Comparison of ENCODE assay signal across 12 mouse cellular contexts in the genomic region with DNA sequence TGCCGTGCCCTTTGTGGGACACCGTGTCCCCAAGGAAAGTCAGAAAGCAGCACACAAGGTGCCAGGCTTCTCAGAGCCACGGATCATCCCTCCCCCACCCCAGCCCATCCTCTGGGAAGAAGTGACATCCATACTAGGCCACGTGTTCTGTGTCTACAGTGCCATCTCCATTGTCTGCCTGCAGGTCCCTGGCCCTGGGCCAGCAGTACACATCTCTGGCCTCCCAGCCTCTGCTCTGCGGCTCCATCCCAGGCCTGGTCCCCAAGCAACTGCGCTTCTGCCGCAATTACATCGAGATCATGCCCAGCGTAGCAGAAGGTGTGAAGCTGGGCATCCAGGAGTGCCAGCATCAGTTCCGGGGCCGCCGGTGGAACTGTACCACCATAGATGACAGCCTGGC. TPM values are rescaled to one million over a fixed set of nuclear protein-coding genes. Genes with fewer than 3 reads are reported as not detected.
DNase-seq lines count a peak whose midpoint lies in the region; ATAC-seq and TF ChIP-seq lines count a peak whose summit lies in the region.
"Had no signal": no experiment of that assay in that cellular context is flagged by ENCODE, and none has a peak within 500 bp of the region (broad histone marks: within the 10 kb centered on the region; RNA-seq: fewer than 3 reads in every experiment).

No protein-coding gene starts in this region.

- DNase-seq in embryonic facial prominence, embryonic 14.5 days (ENCODE audit: low spot score), result peak; percentile 30
- DNase-seq in embryonic facial prominence, embryonic 10.5 days (ENCODE audit: low spot score), result no peak
- peak; percentile 81 for DNase-seq in brain, embryonic 14.5 days (ENCODE audit: low read depth)
- peak; percentile 20 for DNase-seq in hindbrain, embryonic 10.5 days (ENCODE audit: low spot score)
- no peak for DNase-seq in testis, postnatal 14 days (ENCODE audit: low spot score)
- DNase-seq: heart, adult 11 months; kidney, adult 11 months; liver, embryonic 13.5 days had no signal

- TF ChIP-seq CTCF in brain, embryonic 14.5 days (IDR thresholded peaks at IDR 0.05; ENCODE audit: borderline replicate concordance, extremely low read depth, insufficient read depth, insufficient read length), result no peak

- H3K9me3 ChIP-seq in embryonic facial prominence, embryonic 14.5 days (ENCODE audit: control insufficient read depth, low read length), result 0 out of 2 replicates have a peak, but pooled peaks cover 4% of the 10 kb centered on the region
- H3K9me3 ChIP-seq in embryonic facial prominence, embryonic 10.5 days, result peaks cover 13% of the 10 kb centered on the region; the same call in 1 of the 2 replicates
- peaks cover 11% of the 10 kb centered on the region for H3K9me3 ChIP-seq in hindbrain, embryonic 10.5 days
- H3K9me3 ChIP-seq in midbrain, embryonic 16.5 days (replicated peaks; ENCODE audit: control insufficient read depth, low read length, poor library complexity, severe bottlenecking), result no peaks in the 10 kb centered on the region
- H3K9me3 ChIP-seq in heart, embryonic 12.5 days (replicated peaks), result peaks cover 15% of the 10 kb centered on the region; the same call in 1 of the 2 replicates
- H3K9me3 ChIP-seq: liver, embryonic 13.5 days had no signal

- H3K27ac ChIP-seq in embryonic facial prominence, embryonic 14.5 days (replicated peaks; ENCODE audit: low read depth, low read length), result no peak overlapping the region
- H3K27ac ChIP-seq in embryonic facial prominence, embryonic 10.5 days (replicated peaks), result no peak overlapping the region
- H3K27ac ChIP-seq in hindbrain, embryonic 10.5 days, result peak overlapping the region; percentile 92
- peak overlapping the region; percentile 86 for H3K27ac ChIP-seq in midbrain, embryonic 16.5 days (ENCODE audit: low read length)
- H3K27ac ChIP-seq in heart, embryonic 12.5 days (ENCODE audit: poor library complexity, severe bottlenecking), result no peak overlapping the region
- H3K27ac ChIP-seq: liver, embryonic 13.5 days had no signal

- H3K4me1 ChIP-seq in embryonic facial prominence, embryonic 14.5 days (ENCODE audit: control insufficient read depth, insufficient read depth, low read length), result peaks cover 8% of the 10 kb centered on the region; the same call in 1 of the 2 replicates
- H3K4me1 ChIP-seq in embryonic facial prominence, embryonic 10.5 days, result peaks cover 35% of the 10 kb centered on the region
- peaks cover 50% of the 10 kb centered on the region for H3K4me1 ChIP-seq in hindbrain, embryonic 10.5 days (replicated peaks)
- H3K4me1 ChIP-seq in midbrain, embryonic 16.5 days (ENCODE audit: control insufficient read depth, insufficient read depth, low read length), result peaks cover 31% of the 10 kb centered on the region
- peaks cover 18% of the 10 kb centered on the region for H3K4me1 ChIP-seq in heart, embryonic 12.5 days (replicated peaks)

- H3K36me3 ChIP-seq in embryonic facial prominence, embryonic 14.5 days (ENCODE audit: control insufficient read depth, insufficient read depth, low read length), result no peaks in the 10 kb centered on the region
- H3K36me3 ChIP-seq in embryonic facial prominence, embryonic 10.5 days (replicated peaks), result no peaks in the 10 kb centered on the region
- peaks cover 31% of the 10 kb centered on the region for H3K36me3 ChIP-seq in hindbrain, embryonic 10.5 days
- 0 out of 2 replicates have a peak, but pooled peaks cover 2% of the 10 kb centered on the region for H3K36me3 ChIP-seq in midbrain, embryonic 16.5 days (ENCODE audit: control insufficient read depth, insufficient read depth, low read length)
- H3K36me3 ChIP-seq in heart, embryonic 12.5 days, result no peaks in the 10 kb centered on the region
- H3K36me3 ChIP-seq: liver, embryonic 13.5 days had no signal

- H3K9ac ChIP-seq in embryonic facial prominence, embryonic 14.5 days (ENCODE audit: low read depth, low read length), result no peak overlapping the region
- H3K9ac ChIP-seq in midbrain, embryonic 16.5 days (ENCODE audit: low read depth, low read length), result 0 out of 2 replicates have a peak overlapping the region, but pooled peaks have one; percentile 12
- H3K9ac ChIP-seq in heart, embryonic 12.5 days, result no peak overlapping the region
- H3K9ac ChIP-seq: liver, embryonic 13.5 days had no signal

- TF ChIP-seq POLR2A in brain, embryonic 14.5 days (IDR thresholded peaks at IDR 0.05; ENCODE audit: borderline replicate concordance, extremely low read depth, insufficient read depth, insufficient read length, poor library complexity, severe bottlenecking), result no peak

- peaks cover 53% of the 10 kb centered on the region for H3K27me3 ChIP-seq in embryonic facial prominence, embryonic 14.5 days (replicated peaks; ENCODE audit: control insufficient read depth, insufficient read depth, low read length)
- H3K27me3 ChIP-seq in embryonic facial prominence, embryonic 10.5 days (replicated peaks; ENCODE audit: low read depth, poor library complexity, severe bottlenecking), result peaks cover 98% of the 10 kb centered on the region
- H3K27me3 ChIP-seq in hindbrain, embryonic 10.5 days (ENCODE audit: insufficient read depth, poor library complexity, severe bottlenecking), result peaks cover 90% of the 10 kb centered on the region
- H3K27me3 ChIP-seq in midbrain, embryonic 16.5 days (ENCODE audit: control insufficient read depth, insufficient read depth, low read depth, low read length), result peaks cover 2% of the 10 kb centered on the region; the same call in 1 of the 2 replicates
- peaks cover 91% of the 10 kb centered on the region for H3K27me3 ChIP-seq in heart, embryonic 12.5 days (replicated peaks)

- H3K4me3 ChIP-seq in embryonic facial prominence, embryonic 14.5 days (ENCODE audit: low read depth, low read length), result no peak overlapping the region
- no peak overlapping the region for H3K4me3 ChIP-seq in embryonic facial prominence, embryonic 10.5 days
- H3K4me3 ChIP-seq in hindbrain, embryonic 10.5 days, result peak overlapping the region; percentile 66
- no peak overlapping the region for H3K4me3 ChIP-seq in midbrain, embryonic 16.5 days (ENCODE audit: low read depth, low read length)
- H3K4me3 ChIP-seq in heart, embryonic 12.5 days, result no peak overlapping the region
- H3K4me3 ChIP-seq: liver, embryonic 13.5 days had no signal

- H3K4me2 ChIP-seq in embryonic facial prominence, embryonic 14.5 days (ENCODE audit: low read depth, low read length), result no peak overlapping the region
- peak overlapping the region; percentile 85 for H3K4me2 ChIP-seq in midbrain, embryonic 16.5 days (ENCODE audit: low read length)
- H3K4me2 ChIP-seq in heart, embryonic 12.5 days, result no peak overlapping the region
- H3K4me2 ChIP-seq: liver, embryonic 13.5 days had no signal

- ATAC-seq in embryonic facial prominence, embryonic 14.5 days (ENCODE audit: low read depth), result no peak
- peak; percentile 37; the same call in 1 of the 2 replicates for ATAC-seq in midbrain, embryonic 16.5 days
- ATAC-seq in monocyte, adult 5-6 weeks (replicated peaks; ENCODE audit: insufficient number of reproducible peaks, low FRiP score, low TSS enrichment, poor library complexity, severe bottlenecking), result no peak
- ATAC-seq in heart, embryonic 12.5 days (ENCODE audit: insufficient number of reproducible peaks, low FRiP score), result no peak

- WGBS in embryonic facial prominence, embryonic 14.5 days, result 46% methylated on average over 12 of the region's 12 CpGs
- 53% methylated on average over 12 of the region's 12 CpGs for WGBS in embryonic facial prominence, embryonic 10.5 days
- WGBS in hindbrain, embryonic 10.5 days, result 44% methylated on average over 12 of the region's 12 CpGs
- 37% methylated on average over 12 of the region's 12 CpGs for WGBS in midbrain, embryonic 16.5 days
- 44% methylated on average over 12 of the region's 12 CpGs for WGBS in heart, embryonic 12.5 days

RNA-seq across cellular contexts. Expression of a gene that starts 34.0 kb away (rescaled TPM):
- 4.0 and 6.3 TPM in 2 replicates for polyA plus RNA-seq in embryonic facial prominence, embryonic 14.5 days (2014; fragmentation: Nextera tagmentation; extraction: Ambion mirVana)
- 3.7 and 4.3 TPM in 2 replicates for polyA plus RNA-seq in embryonic facial prominence, embryonic 10.5 days (2016; fragmentation: Nextera tagmentation; extraction: Ambion mirVana)
- polyA plus RNA-seq in brain, embryonic 14.5 days (2012; rRNA removed), result 8.6 and 11.4 TPM in 2 replicates
- 11.2 and 12.3 TPM in 2 replicates for polyA plus RNA-seq in hindbrain, embryonic 10.5 days (2016; fragmentation: Nextera tagmentation; extraction: Ambion mirVana)
- polyA plus RNA-seq in midbrain, embryonic 16.5 days (2015; fragmentation: Nextera tagmentation; extraction: Ambion mirVana), result 18.8 and 21.2 TPM in 2 replicates
- not detected in 3 replicates for total RNA-seq in monocyte, adult 5-6 weeks (2017)
- 0.12 and 0.23 TPM in 2 replicates for polyA plus RNA-seq in heart, embryonic 12.5 days (2016; fragmentation: Nextera tagmentation; extraction: Ambion mirVana)
- total RNA-seq: megakaryocyte, adult 5-6 weeks had no signal

RNA-seq across cellular contexts. Expression of a gene that starts 58.3 kb away (rescaled TPM):
- 0.42 and 0.52 TPM in 2 replicates for polyA plus RNA-seq in embryonic facial prominence, embryonic 14.5 days (2014; fragmentation: Nextera tagmentation; extraction: Ambion mirVana)
- 4.5 and 5.3 TPM in 2 replicates for polyA plus RNA-seq in embryonic facial prominence, embryonic 10.5 days (2016; fragmentation: Nextera tagmentation; extraction: Ambion mirVana)
- polyA plus RNA-seq in brain, embryonic 14.5 days (2012; rRNA removed), result 0.34 and 0.56 TPM in 2 replicates
- 0.60 and 1.0 TPM in 2 replicates for polyA plus RNA-seq in hindbrain, embryonic 10.5 days (2016; fragmentation: Nextera tagmentation; extraction: Ambion mirVana)
- 0.92 and 1.1 TPM in 2 replicates for polyA plus RNA-seq in midbrain, embryonic 16.5 days (2015; fragmentation: Nextera tagmentation; extraction: Ambion mirVana)
- not detected in 3 replicates for total RNA-seq in monocyte, adult 5-6 weeks (2017)
- 2.5 and 3.4 TPM in 2 replicates for polyA plus RNA-seq in heart, embryonic 12.5 days (2016; fragmentation: Nextera tagmentation; extraction: Ambion mirVana)
- total RNA-seq: megakaryocyte, adult 5-6 weeks had no signal

Comparison
In these comparisons a context has a peak if more than half of its experiments do, and no peak if none do; other contexts are left out.
1. DNase-seq: peak in embryonic facial prominence, embryonic 14.5 days (single experiment), brain, embryonic 14.5 days (single experiment) and hindbrain, embryonic 10.5 days (single experiment); none in embryonic facial prominence, embryonic 10.5 days (single experiment) and testis, postnatal 14 days (single experiment).
2. H3K27ac ChIP-seq: peak in hindbrain, embryonic 10.5 days (single experiment) and midbrain, embryonic 16.5 days (single experiment); none in embryonic facial prominence, embryonic 14.5 days (single experiment), embryonic facial prominence, embryonic 10.5 days (single experiment) and heart, embryonic 12.5 days (single experiment).